Mouse (Mus musculus) forebrain, postnatal 0 days (tissue): ENCODE results near the gene Itgb5. TPM values are rescaled to one million over a fixed set of nuclear protein-coding genes. Genes with fewer than 3 reads are reported as not detected.
A peak's percentile ranks its signal among the peaks of the same experiment; 100 is the strongest.

Source experiments
- ATAC-seq: fragments of 200-750 bp; cut with Nextera tagmentation; 2 replicates; pipeline ENCODE4 v1.8.0; 2017; ENCODE audit warnings: mild to moderate bottlenecking, moderate library complexity
- DNase-seq: peaks from one replicate; pipeline ENCODE4 v3.0.0-alpha.2; 2015
- H3K27ac ChIP-seq: fragments of 300-500 bp; sonication (generic); 2 replicates; pipeline ENCODE4 v1.5.1; 2014; ENCODE audit warnings: low read depth, mild to moderate bottlenecking, antibody characterized with exemption, low read length, moderate library complexity, mixed read lengths
- H3K27me3 ChIP-seq: fragments of 300-500 bp; sonication (generic); 2 replicates; pipeline ENCODE4 v1.6.1; 2014; ENCODE audit warnings: mild to moderate bottlenecking, low read length, mixed read lengths; ENCODE audit not compliant: insufficient read depth
- H3K36me3 ChIP-seq: fragments of 300-500 bp; sonication (generic); 2 replicates; pipeline ENCODE4 v1.6.1; 2014; ENCODE audit warnings: mild to moderate bottlenecking, moderate library complexity; ENCODE audit not compliant: insufficient read depth
- H3K4me1 ChIP-seq: fragments of 300-500 bp; sonication (generic); 2 replicates; pipeline ENCODE4 v1.6.1; 2014; ENCODE audit warnings: antibody characterized with exemption; ENCODE audit not compliant: insufficient read depth
- H3K4me2 ChIP-seq: fragments of 300-500 bp; sonication (generic); 2 replicates; pipeline ENCODE4 v1.6.1; 2014; ENCODE audit warnings: low read depth, mild to moderate bottlenecking, moderate library complexity
- H3K4me3 ChIP-seq: fragments of 300-500 bp; sonication (generic); 2 replicates; pipeline ENCODE4 v1.5.1; 2014; ENCODE audit warnings: low read depth, low read length, mixed read lengths
- H3K9ac ChIP-seq: fragments of 300-500 bp; sonication (generic); 2 replicates; pipeline ENCODE4 v1.6.1; 2014; ENCODE audit warnings: mild to moderate bottlenecking
- H3K9me3 ChIP-seq: fragments of 300-500 bp; sonication (generic); 2 replicates; pipeline ENCODE4 v1.6.1; 2016; ENCODE audit warnings: low read length
- CTCF ChIP-seq: sonication (generic); IDR thresholded peaks from 2 replicates; pipeline ENCODE4 v1.5.1; 2016; ENCODE audit warnings: antibody characterized with exemption, control low read depth, low read depth
- WGBS: fragments of 180-500 bp; shearing (Covaris S2); extraction: QIAGEN DNeasy Blood & Tissue Kit; methylation state at CpG from one replicate; pipeline ENCODE4 v1.1.7; 2014; 5-methylcytosine and 5-hydroxymethylcytosine counted together
- polyA plus RNA-seq: library from polyadenylated mRNA; unstranded; fragments of >200 nt; fragmentation: Nextera tagmentation; extraction: Ambion mirVana; gene quantifications from 2 replicates; pipeline ENCODE4 v1.2.1, GENCODE M21; 2015
- total RNA-seq: library from RNA; depleted of rRNA; stranded (reverse); fragments of >200 nt; gene quantifications from 2 replicates; pipeline ENCODE4 v1.2.3, GENCODE M21; 2014

Itgb5 gene
- total and polyA plus RNA-seq, 2 experiments from 2014 or later = 19.7 to 49.3 TPM

DNA sequence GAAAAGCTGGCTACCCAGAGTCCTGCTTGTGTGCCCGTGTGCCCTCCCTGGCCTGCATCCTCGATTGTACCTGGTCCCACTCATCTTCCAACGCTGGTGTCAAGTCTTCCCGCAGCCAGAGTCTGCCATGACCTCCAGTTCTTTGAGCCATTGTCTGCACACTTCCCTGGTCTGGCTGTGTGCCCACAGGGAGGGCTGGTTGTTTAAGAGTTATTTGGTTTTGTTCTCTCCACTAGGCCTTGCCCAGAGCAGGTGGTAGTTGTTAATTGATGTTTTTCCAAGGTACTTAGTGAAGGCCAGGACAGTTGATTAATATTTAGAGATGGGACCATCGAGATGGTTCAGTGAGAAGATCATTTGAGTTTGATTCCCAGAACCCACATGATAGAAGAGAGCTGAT, 54.7 kb downstream of the Itgb5 start:
- ATAC-seq (no peak), DNase-seq (no peak)
- H3K4me1 ChIP-seq = 0 out of 2 replicates have a peak, but pooled peaks cover 10% of the 10 kb centered on the region
- H3K9ac ChIP-seq = no peak overlapping the region
- 42% methylated on average over 5 of the region's 5 CpGs for WGBS
- no peak for TF ChIP-seq CTCF
- no peaks in the 10 kb centered on the region for H3K36me3 ChIP-seq
- no peaks in the 10 kb centered on the region for H3K9me3 ChIP-seq
- H3K4me3 ChIP-seq = no peak overlapping the region
- H3K27me3 ChIP-seq = no peaks in the 10 kb centered on the region
- no peak overlapping the region for H3K4me2 ChIP-seq
- H3K27ac ChIP-seq = peak overlapping the region; percentile 21; the same call in 1 of the 2 replicates

- H3K36me3 ChIP-seq = no peaks in the 10 kb centered on the region
- H3K4me1 ChIP-seq = 0 out of 2 replicates have a peak, but pooled peaks cover 10% of the 10 kb centered on the region
- H3K9ac ChIP-seq = no peak overlapping the region
- H3K27me3 ChIP-seq = no peaks in the 10 kb centered on the region
- no peak overlapping the region for H3K4me3 ChIP-seq
- WGBS = 71% methylated on average over 11 of the region's 11 CpGs
- H3K27ac ChIP-seq = no peak overlapping the region
- ATAC-seq = no peak
- no peak for DNase-seq
- no peak overlapping the region for H3K4me2 ChIP-seq
- H3K9me3 ChIP-seq = no peaks in the 10 kb centered on the region
- no peak for TF ChIP-seq CTCF
Measured at GRCm38 (mm10) chr16:33885021-33885471, 55.6 kb downstream of the Itgb5 start.

- ATAC-seq (no peak), DNase-seq (no peak)
- WGBS = 87% methylated on average over 14 of the region's 14 CpGs
- Histone ChIP-seq H3K4me2 (no peak overlapping the region), H3K36me3 (no peaks in the 10 kb centered on the region), H3K9me3 (no peaks in the 10 kb centered on the region), H3K4me1 (0 out of 2 replicates have a peak, but pooled peaks cover 10% of the 10 kb centered on the region), H3K27ac (no peak overlapping the region), H3K27me3 (no peaks in the 10 kb centered on the region), H3K9ac (no peak overlapping the region), H3K4me3 (no peak overlapping the region)
- TF ChIP-seq CTCF = no peak
Measured at GRCm38 (mm10) chr16:33885671-33886328, 56.3 kb downstream of the Itgb5 start.

GRCm38 (mm10) chr16:33886665-33887064, 57.2 kb downstream of the Itgb5 start:
- Histone ChIP-seq H3K4me1 (0 out of 2 replicates have a peak, but pooled peaks cover 10% of the 10 kb centered on the region), H3K9ac (no peak overlapping the region), H3K4me2 (no peak overlapping the region), H3K36me3 (no peaks in the 10 kb centered on the region), H3K27me3 (no peaks in the 10 kb centered on the region), H3K27ac (no peak overlapping the region), H3K9me3 (no peaks in the 10 kb centered on the region), H3K4me3 (no peak overlapping the region)
- 85% methylated on average over 6 of the region's 6 CpGs for WGBS
- no peak for TF ChIP-seq CTCF
- ATAC-seq = no peak
- no peak for DNase-seq

GRCm38 (mm10) chr16:33887981-33888380, 58.5 kb downstream of the Itgb5 start:
- H3K4me1 ChIP-seq = 0 out of 2 replicates have a peak, but pooled peaks cover 8% of the 10 kb centered on the region
- no peak overlapping the region for H3K4me3 ChIP-seq
- no peak for DNase-seq
- H3K9me3 ChIP-seq = no peaks in the 10 kb centered on the region
- 95% methylated on average over 2 of the region's 2 CpGs for WGBS
- no peak for ATAC-seq
- H3K36me3 ChIP-seq = no peaks in the 10 kb centered on the region
- no peak for TF ChIP-seq CTCF
- no peak overlapping the region for H3K9ac ChIP-seq
- H3K27me3 ChIP-seq = no peaks in the 10 kb centered on the region
- H3K4me2 ChIP-seq = no peak overlapping the region
- no peak overlapping the region for H3K27ac ChIP-seq

- Histone ChIP-seq H3K27me3 (no peaks in the 10 kb centered on the region), H3K4me3 (no peak overlapping the region), H3K27ac (no peak overlapping the region), H3K9me3 (no peaks in the 10 kb centered on the region), H3K4me2 (no peak overlapping the region), H3K36me3 (no peaks in the 10 kb centered on the region), H3K9ac (no peak overlapping the region), H3K4me1 (0 out of 2 replicates have a peak, but pooled peaks cover 5% of the 10 kb centered on the region)
- no peak for TF ChIP-seq CTCF
- ATAC-seq (no peak), DNase-seq (no peak)
- 85% methylated on average over 13 of the region's 13 CpGs for WGBS
Measured at GRCm38 (mm10) chr16:33889000-33889607, 59.6 kb downstream of the Itgb5 start.

- 83% methylated on average over 8 of the region's 8 CpGs for WGBS
- no peaks in the 10 kb centered on the region for H3K27me3 ChIP-seq
Measured at GRCm38 (mm10) chr16:33891099-33891498, 61.6 kb downstream of the Itgb5 start.

More at GRCm38 (mm10) chr16:33891099-33891498, 61.6 kb downstream of the Itgb5 start:
- DNase-seq = no peak
- Histone ChIP-seq H3K9me3 (no peaks in the 10 kb centered on the region), H3K27ac (peak overlapping the region; percentile 4; the same call in 1 of the 2 replicates), H3K4me1 (0 out of 2 replicates have a peak, but pooled peaks cover 5% of the 10 kb centered on the region), H3K4me3 (no peak overlapping the region), H3K9ac (no peak overlapping the region), H3K36me3 (no peaks in the 10 kb centered on the region), H3K4me2 (no peak overlapping the region)
- no peak for ATAC-seq
- no peak for TF ChIP-seq CTCF
